Mouse (Mus musculus) lung, adult 2 months (tissue): ENCODE results near the gene Gm10490.

Experiments
- CTCF ChIP-seq: fragments of 200-500 bp; IDR thresholded peaks from 2 replicates; pipeline ENCODE4 v1.5.1; 2011; ENCODE audit warnings: mild to moderate bottlenecking, low read length, control low read depth; ENCODE audit not compliant: insufficient read depth
- POLR2A ChIP-seq: fragments of 200-500 bp; IDR thresholded peaks from 2 replicates; pipeline ENCODE4 v1.6.1; 2011; ENCODE audit warnings: low read depth, mild to moderate bottlenecking, control low read depth, low read length, borderline replicate concordance; ENCODE audit errors: extremely low read depth

DNA sequence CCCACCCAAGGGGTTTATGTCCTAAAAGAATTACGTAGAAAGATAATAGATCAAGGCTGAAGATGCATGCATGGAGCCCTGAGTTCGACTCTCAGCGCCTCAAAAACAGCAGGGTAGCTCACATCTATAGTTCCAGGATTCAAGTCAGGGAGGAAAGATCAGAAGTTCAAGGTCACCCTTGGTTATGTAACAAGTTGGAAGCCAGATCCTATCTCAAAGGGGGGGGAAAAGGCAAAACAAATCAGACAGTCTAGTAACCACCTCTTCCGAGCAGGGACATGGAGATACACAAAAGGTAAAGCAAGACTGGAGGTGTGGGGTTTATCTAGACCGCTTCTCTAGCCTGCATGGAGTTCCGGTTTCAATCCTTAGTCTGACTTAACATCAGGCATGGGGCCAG is 16.9 kb downstream of the Gm10490 start:
- no peak for TF ChIP-seq CTCF
- no peak for TF ChIP-seq POLR2A
